ENCODE assay signal across 9 mouse cellular contexts in genomic region chr14:46387357-46387671, GRCm38 (mm10). TPM values are rescaled to one million over a fixed set of nuclear protein-coding genes. Genes with fewer than 3 reads are reported as not detected.
DNase-seq lines count a peak whose midpoint lies in the region; ATAC-seq and TF ChIP-seq lines count a peak whose summit lies in the region.
"Had no signal": no experiment of that assay in that cellular context is flagged by ENCODE, and none has a peak within 500 bp of the region (broad histone marks: within the 10 kb centered on the region; RNA-seq: fewer than 3 reads in every experiment).

No protein-coding gene starts in this region.

- peak; percentile 68; the same call in 1 of the 2 replicates for TF ChIP-seq POLR2A in lung, adult 2 months (IDR thresholded peaks at IDR 0.05; ENCODE audit: borderline replicate concordance, extremely low read depth, low read depth, low read length)

- H3K4me3 ChIP-seq in intestine, postnatal 0 days (ENCODE audit: low read depth, low read length), result peak overlapping the region; percentile 62
- peak overlapping the region; percentile 71 for H3K4me3 ChIP-seq in lung, adult 2 months (replicated peaks; ENCODE audit: extremely low read depth, low read depth, low read length)

- H3K9me3 ChIP-seq in intestine, postnatal 0 days (ENCODE audit: control insufficient read depth), result no peaks in the 10 kb centered on the region

- peak overlapping the region; percentile 85 for H3K4me2 ChIP-seq in intestine, postnatal 0 days (replicated peaks; ENCODE audit: low read depth)

- no peaks in the 10 kb centered on the region for H3K36me3 ChIP-seq in intestine, postnatal 0 days (ENCODE audit: control insufficient read depth, insufficient read depth)

- H3K27ac ChIP-seq in intestine, postnatal 0 days (ENCODE audit: low read depth, low read length), result no peak overlapping the region

- H3K27me3 ChIP-seq in intestine, postnatal 0 days (replicated peaks; ENCODE audit: control insufficient read depth, insufficient read depth, low read length), result peaks cover 56% of the 10 kb centered on the region

- no peak for TF ChIP-seq CTCF in intestine, postnatal 0 days (IDR thresholded peaks at IDR 0.05; ENCODE audit: low read depth)
- no peak for TF ChIP-seq CTCF in lung, adult 2 months (IDR thresholded peaks at IDR 0.05; ENCODE audit: insufficient read depth, low read length)

- H3K9ac ChIP-seq in intestine, postnatal 0 days (ENCODE audit: low read depth, low read length), result peak overlapping the region; percentile 31

- peak; percentile 73 for ATAC-seq in intestine, postnatal 0 days
- no peak for ATAC-seq in activated CD4-positive, CD25-positive, alpha-beta regulatory T cell, adult 4 months

- peak; percentile 86 for DNase-seq in kidney, adult 11 months
- no peak for DNase-seq in kidney, adult 8-10 months
- DNase-seq in embryo, embryonic 10 days (ENCODE audit: low spot score), result peak; percentile 86
- peak; percentile 99 for DNase-seq in heart, adult 11 months
- peak; percentile 86 for DNase-seq in lung, adult 2 months
- DNase-seq in ovary, adult 18-20 months (ENCODE audit: low spot score), result peak; percentile 65

- under 1% methylated on average over 27 of the region's 27 CpGs for WGBS in intestine, postnatal 0 days
- WGBS in lung, adult 2 months, result 0% methylated on average over 27 of the region's 27 CpGs

- no peaks in the 10 kb centered on the region for H3K4me1 ChIP-seq in intestine, postnatal 0 days (replicated peaks; ENCODE audit: control insufficient read depth, insufficient read depth, low read length)
- H3K4me1 ChIP-seq in lung, adult 2 months (ENCODE audit: control insufficient read depth, insufficient read depth, low read length), result no peaks in the 10 kb centered on the region

RNA-seq across cellular contexts. Expression of gene Bmp4, which starts 3.2 kb away (rescaled TPM):
- polyA plus RNA-seq in intestine, postnatal 0 days (2015; fragmentation: Nextera tagmentation; extraction: Ambion mirVana), result 20.2 and 23.9 TPM in 2 replicates
- polyA plus RNA-seq in lung, adult 2 months (2012; rRNA removed), result 153 and 271 TPM in 2 replicates
- under 1 TPM in 1 of 2 experiments, not detected in 1; 0.26 TPM for polyA plus RNA-seq in activated CD4-positive, CD25-positive, alpha-beta regulatory T cell, adult 4 months (2017; shearing (Covaris generic))

RNA-seq across cellular contexts. Expression of gene Gm15217, which starts 8.1 kb away (rescaled TPM):
- polyA plus RNA-seq in intestine, postnatal 0 days (2015; fragmentation: Nextera tagmentation; extraction: Ambion mirVana), result not detected in 2 replicates
- polyA plus RNA-seq in lung, adult 2 months (2012; rRNA removed), result 0.24 and 0.71 TPM in 2 replicates
- polyA plus RNA-seq in activated CD4-positive, CD25-positive, alpha-beta regulatory T cell, adult 4 months (2017; shearing (Covaris generic)), result not detected
- polyA plus RNA-seq: large intestine, adult 2 months had no signal

Comparison
In these comparisons a context has a peak if more than half of its experiments do, and no peak if none do; other contexts are left out.
1. DNase-seq: peak in kidney, adult 11 months (single experiment), embryo, embryonic 10 days (single experiment), heart, adult 11 months (single experiment), lung, adult 2 months (single experiment) and ovary, adult 18-20 months (single experiment); none in kidney, adult 8-10 months (0 of 2).
2. RNA of gene Bmp4, which starts 3.2 kb away (polyA plus RNA-seq): 153 to 271 TPM in lung, adult 2 months and 20.2 to 23.9 TPM in intestine, postnatal 0 days; 0.26 TPM in activated CD4-positive, CD25-positive, alpha-beta regulatory T cell, adult 4 months; every median in the first group is over 10 times any median in the second.